9 mouse cellular contexts compared by ENCODE assay signal in the genomic region with DNA sequence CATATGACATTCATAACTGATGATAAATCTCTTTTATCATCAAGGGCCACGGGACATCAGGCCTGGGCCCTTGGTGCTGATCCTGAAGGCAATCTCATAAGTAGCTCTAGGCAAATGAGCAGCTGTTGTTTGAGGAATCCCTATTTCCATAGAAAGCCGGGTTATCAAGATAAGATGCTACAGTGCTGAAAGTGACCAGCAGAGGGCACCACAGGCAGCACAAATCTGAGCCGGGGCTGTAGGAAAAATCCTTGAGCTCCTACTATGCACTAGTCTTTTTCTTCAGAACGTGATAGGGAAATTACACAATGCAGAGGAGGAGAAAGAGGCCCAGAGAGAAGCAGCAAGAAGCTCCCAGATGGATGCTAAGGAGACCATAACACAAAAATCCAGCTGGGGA. TPM values are rescaled to one million over a fixed set of nuclear protein-coding genes. Genes with fewer than 3 reads are reported as not detected.
DNase-seq lines count a peak whose midpoint lies in the region; ATAC-seq and TF ChIP-seq lines count a peak whose summit lies in the region.
"Had no signal": no experiment of that assay in that cellular context is flagged by ENCODE, and none has a peak within 500 bp of the region (broad histone marks: within the 10 kb centered on the region; RNA-seq: fewer than 3 reads in every experiment).

No protein-coding gene starts in this region.

- 7% methylated on average over 4 of the region's 4 CpGs for WGBS in hindbrain, postnatal 0 days

- no peak overlapping the region for H3K27ac ChIP-seq in hindbrain, postnatal 0 days
- H3K27ac ChIP-seq: limb, embryonic 12.5 days had no signal

- H3K4me3 ChIP-seq in hindbrain, postnatal 0 days (ENCODE audit: low read length) = no peak overlapping the region
- H3K4me3 ChIP-seq: limb, embryonic 12.5 days had no signal

- H3K9me3 ChIP-seq in hindbrain, postnatal 0 days (ENCODE audit: low read length) = no peaks in the 10 kb centered on the region
- H3K9me3 ChIP-seq: limb, embryonic 12.5 days had no signal

- CTCF ChIA-PET in Patski (lab: Charles Lee) = interaction anchor here (0.9 to 2.7 kb wide), 15 partner anchors 10 to 123 kb away, joined by 3 to 16 read pairs (median 4); no protein-coding TSS in a partner anchor

- H3K36me3 ChIP-seq in hindbrain, postnatal 0 days (ENCODE audit: insufficient read depth, low read length) = no peaks in the 10 kb centered on the region
- H3K36me3 ChIP-seq: limb, embryonic 12.5 days had no signal

- DNase-seq in kidney, adult 9 months = peak; percentile 54
- no peak for DNase-seq in kidney, adult 11 months
- peak; percentile 45 to 46 for DNase-seq in B cell, adult 2 months
- DNase-seq in Patski (ENCODE audit: low read depth, low spot score) = no peak
- peak; percentile 56 to 73 for DNase-seq in cerebellum, postnatal 4 days (ENCODE audit: low spot score in 2 of 2)
- DNase-seq in hindbrain, postnatal 0 days (ENCODE audit: low spot score) = peak; percentile 83
- DNase-seq in ovary, postnatal 14 days (ENCODE audit: low spot score) = no peak

- in situ Hi-C loops in Patski (cut with MboI; ENCODE audit: low pct_unique_long_range_greater_than_20kb) = loop anchor here (10.0 kb wide), 1 partner anchor 106 kb away; no protein-coding TSS in a partner anchor

- no peak overlapping the region for H3K9ac ChIP-seq in hindbrain, postnatal 0 days (replicated peaks; ENCODE audit: low read length)
- H3K9ac ChIP-seq: limb, embryonic 12.5 days had no signal

- no peak for ATAC-seq in Patski
- no peak for ATAC-seq in hindbrain, postnatal 0 days
- ATAC-seq in megakaryocyte progenitor cell, adult 5-6 weeks (replicated peaks; ENCODE audit: poor library complexity) = peak; percentile 58

- peaks cover 6% of the 10 kb centered on the region for H3K27me3 ChIP-seq in Patski
- H3K27me3 ChIP-seq in hindbrain, postnatal 0 days (ENCODE audit: insufficient read depth, low read length) = no peaks in the 10 kb centered on the region; the same call in 1 of the 2 replicates

- peak; percentile 86 for TF ChIP-seq CTCF in Patski (IDR thresholded peaks at IDR 0.05)
- peak; percentile 84 for TF ChIP-seq CTCF in hindbrain, postnatal 0 days (IDR thresholded peaks at IDR 0.05; ENCODE audit: low read depth)

- POLR2A ChIA-PET in Patski (lab: Charles Lee) = interaction anchor here (0.7 kb wide), 2 partner anchors 13 to 25 kb away, joined by 3 read pairs; no protein-coding TSS in a partner anchor

- no peak overlapping the region for H3K4me2 ChIP-seq in hindbrain, postnatal 0 days (ENCODE audit: low read depth, low read length)
- H3K4me2 ChIP-seq: limb, embryonic 12.5 days had no signal

- H3K4me1 ChIP-seq in hindbrain, postnatal 0 days (ENCODE audit: insufficient read depth, low read length) = peaks cover 18% of the 10 kb centered on the region; the same call in 1 of the 2 replicates

RNA-seq across cellular contexts. Expression of gene Scrt2, which starts 7.7 kb away (rescaled TPM):
- not detected for polyA plus RNA-seq in Patski (2021)
- 13.3 and 18.4 TPM in 2 replicates for total RNA-seq in hindbrain, postnatal 0 days (2014; rRNA removed)
- polyA plus RNA-seq in hindbrain, postnatal 0 days (2015; fragmentation: Nextera tagmentation; extraction: Ambion mirVana) = 4.1 and 4.4 TPM in 2 replicates
- total RNA-seq in megakaryocyte progenitor cell, adult 5-6 weeks (2015) = not detected in 2 replicates
- total RNA-seq in megakaryocyte progenitor cell, adult 5-6 weeks (2017) = not detected in 2 replicates
- polyA plus RNA-seq: limb, embryonic 12.5 days had no signal

RNA-seq across cellular contexts. Expression of gene Srxn1, which starts 16.2 kb away (rescaled TPM):
- polyA plus RNA-seq in Patski (2021) = 72.3 TPM
- 51.7 and 54.5 TPM in 2 replicates for total RNA-seq in hindbrain, postnatal 0 days (2014; rRNA removed)
- polyA plus RNA-seq in hindbrain, postnatal 0 days (2015; fragmentation: Nextera tagmentation; extraction: Ambion mirVana) = 26.4 and 26.8 TPM in 2 replicates
- total RNA-seq in megakaryocyte progenitor cell, adult 5-6 weeks (2015) = 1.2 and 1.3 TPM in 2 replicates
- 2.2 and 12.2 TPM in 2 replicates for total RNA-seq in megakaryocyte progenitor cell, adult 5-6 weeks (2017)

RNA-seq across cellular contexts. Expression of gene Tcf15, which starts 54.3 kb away (rescaled TPM):
- polyA plus RNA-seq in Patski (2021) = not detected
- 4.9 TPM in 1 of 2 replicates, not detected in the other for total RNA-seq in hindbrain, postnatal 0 days (2014; rRNA removed)
- polyA plus RNA-seq in hindbrain, postnatal 0 days (2015; fragmentation: Nextera tagmentation; extraction: Ambion mirVana) = 0.74 and 1.2 TPM in 2 replicates
- not detected in 2 replicates for total RNA-seq in megakaryocyte progenitor cell, adult 5-6 weeks (2015)
- total RNA-seq in megakaryocyte progenitor cell, adult 5-6 weeks (2017) = 0.12 TPM in 1 of 2 replicates, not detected in the other

Comparison
In these comparisons a context has a peak if more than half of its experiments do, and no peak if none do; other contexts are left out.
1. DNase-seq: peak in kidney, adult 9 months (single experiment), B cell, adult 2 months (2 of 2), cerebellum, postnatal 4 days (2 of 2) and hindbrain, postnatal 0 days (single experiment); none in kidney, adult 11 months (single experiment), Patski (single experiment) and ovary, postnatal 14 days (single experiment).
2. RNA of gene Scrt2, which starts 7.7 kb away (total RNA-seq): 13.3 to 18.4 TPM in hindbrain, postnatal 0 days; not detected in megakaryocyte progenitor cell, adult 5-6 weeks; every median in the first group is over 10 times any median in the second.